Mouse (Mus musculus): ENCODE results near the gene Lsmem1.
"Not testable (repeated sequence)": the region's sequence is repeated elsewhere in the genome, so short reads cannot be mapped to it uniquely, and the experiment has no call there.

The Lsmem1 gene

GRCm38 (mm10) chr12:40209049-40209448 is 9.8 kb upstream of the Lsmem1 start:
- no peak for DNase-seq

DNA sequence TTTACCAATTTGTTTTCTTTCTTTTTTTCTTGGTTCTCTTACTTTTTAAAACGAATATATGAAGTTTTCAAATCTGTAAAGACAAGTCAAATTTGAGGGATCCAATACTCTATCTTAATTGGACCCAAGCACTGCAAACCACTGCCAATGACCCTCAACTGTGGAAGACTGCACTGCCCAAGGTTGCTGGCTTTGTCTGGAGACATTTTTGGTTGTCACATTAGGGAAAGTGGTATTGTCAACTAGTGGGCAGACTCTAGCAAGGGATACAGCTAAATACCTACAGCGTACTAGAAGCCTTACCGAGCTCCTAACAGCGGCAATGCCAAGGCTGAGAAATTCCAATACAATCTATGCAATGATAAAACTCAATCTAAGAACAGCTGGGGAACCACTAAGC is 8.6 kb upstream of the Lsmem1 start:
- DNase-seq: no peak

- no peak for DNase-seq
Observed at GRCm38 (mm10) chr12:40202161-40203035, 3.1 kb upstream of the Lsmem1 start.

DNA sequence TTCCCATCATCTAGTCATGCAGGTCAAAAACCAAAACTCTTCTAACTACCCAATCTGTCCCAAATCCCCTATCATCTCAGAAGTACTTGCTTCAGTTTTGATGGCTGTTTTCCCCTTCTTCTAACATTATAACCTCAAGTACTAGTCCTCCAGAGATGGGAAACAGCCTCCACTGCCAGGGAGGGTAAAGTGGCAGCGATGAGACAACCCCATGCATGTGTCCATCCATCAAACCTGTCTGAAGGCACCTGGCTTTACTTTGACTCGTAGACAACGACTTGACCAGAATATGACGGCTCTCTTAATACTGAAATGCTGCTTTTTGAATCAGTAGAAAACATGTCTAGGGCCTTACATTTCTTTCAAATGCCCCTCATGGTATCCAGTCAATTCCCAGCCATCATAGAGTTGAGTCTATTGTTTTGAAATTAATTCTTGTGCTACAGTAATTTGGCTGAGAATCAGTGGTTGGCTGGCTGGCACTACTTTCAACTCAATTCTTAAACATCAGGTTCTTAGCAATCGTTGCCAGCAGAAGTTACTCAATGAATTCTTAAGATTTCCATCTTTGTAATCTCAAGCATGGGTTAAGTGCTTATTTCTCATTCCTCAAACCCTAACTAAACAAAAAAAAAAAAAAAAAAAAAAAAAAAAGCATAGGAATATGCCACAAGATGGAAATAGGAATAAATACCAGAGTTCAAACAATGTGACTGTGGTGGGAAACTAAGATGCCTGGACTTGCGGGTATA is 1.4 kb upstream of the Lsmem1 start:
- no peak for DNase-seq

- peak; percentile 29 for DNase-seq
Observed at GRCm38 (mm10) chr12:40199795-40200402, 609 bp upstream of the Lsmem1 start.

- DNase-seq: no peak
Observed at GRCm38 (mm10) chr12:40198427-40198826, 863 bp downstream of the Lsmem1 start.

DNA sequence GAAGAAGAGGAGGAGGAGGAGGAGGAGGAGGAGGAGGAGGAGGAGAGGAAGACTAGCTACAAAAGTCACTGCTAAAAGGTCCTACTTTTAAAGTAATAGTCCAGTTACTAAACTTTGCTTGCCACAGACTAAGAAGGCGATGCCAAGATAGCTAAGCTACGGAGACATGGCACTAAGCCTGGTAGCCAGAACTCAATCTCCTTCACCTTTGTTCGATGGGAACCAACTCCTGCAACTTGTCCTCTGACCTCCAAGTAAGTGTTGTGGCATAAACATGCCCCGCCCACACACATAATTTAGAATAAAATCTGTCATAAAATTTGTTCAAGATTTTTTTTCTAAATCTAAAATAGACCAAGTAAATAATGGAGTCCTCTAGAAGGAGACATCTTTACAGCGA is 1.3 kb downstream of the Lsmem1 start:
- no peak for DNase-seq

GRCm38 (mm10) chr12:40197511-40197910 is 1.8 kb downstream of the Lsmem1 start:
- DNase-seq: no peak

- no peak for DNase-seq
Observed at GRCm38 (mm10) chr12:40185474-40185873, 13.8 kb downstream of the Lsmem1 start.

- DNase-seq: no peak
Observed at GRCm38 (mm10) chr12:40177089-40177488, 22.2 kb downstream of the Lsmem1 start.

DNA sequence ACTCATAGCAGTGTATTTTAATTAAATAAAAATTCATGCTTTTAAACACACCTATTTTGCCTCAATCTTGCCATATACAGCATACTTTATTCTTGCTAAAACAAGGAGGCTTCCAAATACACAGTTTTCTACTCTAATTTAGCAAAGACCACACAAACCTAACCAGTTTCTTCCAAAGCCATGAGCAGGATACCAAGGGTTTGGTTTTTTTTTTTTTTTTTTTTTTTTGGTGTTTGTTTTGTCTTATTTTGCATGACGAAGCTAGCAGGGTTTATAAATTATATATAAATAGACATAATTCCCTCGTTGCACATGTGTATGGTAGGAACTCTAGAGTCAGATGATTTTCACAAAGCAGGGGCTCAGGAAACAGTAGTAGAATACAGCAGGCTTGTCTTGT is 23.1 kb downstream of the Lsmem1 start:
- no peak for DNase-seq

- not testable (repeated sequence) for DNase-seq
Observed at GRCm38 (mm10) chr12:40175171-40175570, 24.1 kb downstream of the Lsmem1 start.

DNA sequence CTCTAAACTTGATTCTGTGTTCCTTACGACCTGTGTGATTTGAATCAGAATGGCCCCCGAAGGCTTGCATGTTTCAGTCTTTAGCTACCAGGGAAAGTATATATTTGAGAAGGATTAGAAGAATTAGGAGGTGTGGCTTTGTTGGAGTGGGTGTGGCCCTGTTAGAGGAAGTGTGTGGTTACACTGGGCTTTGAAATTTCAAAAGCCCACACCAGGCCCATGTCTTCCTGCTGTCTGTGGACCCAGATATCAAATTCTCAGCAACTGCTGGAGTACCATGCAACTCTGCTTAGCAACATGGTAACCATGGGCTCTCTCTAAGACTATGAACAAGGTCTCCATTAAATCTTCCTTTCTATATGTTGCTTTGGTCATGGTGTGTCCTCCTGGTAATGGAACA is 27.7 kb downstream of the Lsmem1 start:
- DNase-seq: no peak

DNA sequence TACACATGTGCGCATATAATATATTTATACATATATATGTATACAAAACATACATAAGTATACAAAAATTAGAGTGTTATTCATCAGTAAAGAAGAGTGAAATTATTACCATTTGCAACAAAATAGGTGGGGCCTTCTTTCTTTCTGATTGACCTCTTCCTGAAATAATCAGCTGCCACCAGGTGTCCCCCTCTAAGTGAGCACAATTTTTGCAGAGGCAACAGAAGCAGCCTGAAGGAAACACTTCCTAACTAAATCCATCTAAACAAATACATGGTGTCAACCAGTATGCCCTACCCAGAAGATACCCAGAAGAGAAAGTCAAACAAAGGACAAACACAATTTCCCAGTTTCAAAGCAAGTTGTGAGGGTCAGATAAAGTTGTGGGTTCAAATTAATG is 29.6 kb downstream of the Lsmem1 start:
- no peak for DNase-seq

GRCm38 (mm10) chr12:40164621-40165020 is 34.7 kb downstream of the Lsmem1 start:
- no peak for DNase-seq

- DNase-seq: no peak
Observed at GRCm38 (mm10) chr12:40160777-40161176, 38.5 kb downstream of the Lsmem1 start.

- no peak for DNase-seq
Observed at GRCm38 (mm10) chr12:40154188-40154587, 45.1 kb downstream of the Lsmem1 start.

- no peak for DNase-seq
Observed at GRCm38 (mm10) chr12:40152353-40153069, 46.8 kb downstream of the Lsmem1 start.

DNA sequence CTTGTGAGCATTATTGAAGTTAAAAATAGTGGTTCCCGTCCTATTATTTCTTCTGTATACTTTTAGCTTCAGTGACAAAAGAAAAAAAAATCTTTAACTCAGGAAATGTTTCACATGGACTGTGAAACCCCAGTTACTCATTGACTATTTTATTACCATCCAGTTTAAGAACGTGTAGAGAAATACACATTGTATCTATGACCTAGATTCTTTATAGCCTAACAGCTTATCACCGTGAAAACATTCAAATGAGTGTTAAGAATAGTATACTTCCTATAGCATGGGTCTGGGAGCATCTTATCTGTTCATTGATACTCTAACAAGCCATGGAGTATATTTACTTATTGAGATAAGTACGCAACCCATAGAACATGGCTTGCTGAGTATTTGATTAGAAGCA is 52.0 kb downstream of the Lsmem1 start:
- DNase-seq: no peak

GRCm38 (mm10) chr12:40146510-40146909 is 52.8 kb downstream of the Lsmem1 start:
- DNase-seq: no peak

- DNase-seq: no peak
Observed at GRCm38 (mm10) chr12:40140706-40141105, 58.6 kb downstream of the Lsmem1 start.

DNA sequence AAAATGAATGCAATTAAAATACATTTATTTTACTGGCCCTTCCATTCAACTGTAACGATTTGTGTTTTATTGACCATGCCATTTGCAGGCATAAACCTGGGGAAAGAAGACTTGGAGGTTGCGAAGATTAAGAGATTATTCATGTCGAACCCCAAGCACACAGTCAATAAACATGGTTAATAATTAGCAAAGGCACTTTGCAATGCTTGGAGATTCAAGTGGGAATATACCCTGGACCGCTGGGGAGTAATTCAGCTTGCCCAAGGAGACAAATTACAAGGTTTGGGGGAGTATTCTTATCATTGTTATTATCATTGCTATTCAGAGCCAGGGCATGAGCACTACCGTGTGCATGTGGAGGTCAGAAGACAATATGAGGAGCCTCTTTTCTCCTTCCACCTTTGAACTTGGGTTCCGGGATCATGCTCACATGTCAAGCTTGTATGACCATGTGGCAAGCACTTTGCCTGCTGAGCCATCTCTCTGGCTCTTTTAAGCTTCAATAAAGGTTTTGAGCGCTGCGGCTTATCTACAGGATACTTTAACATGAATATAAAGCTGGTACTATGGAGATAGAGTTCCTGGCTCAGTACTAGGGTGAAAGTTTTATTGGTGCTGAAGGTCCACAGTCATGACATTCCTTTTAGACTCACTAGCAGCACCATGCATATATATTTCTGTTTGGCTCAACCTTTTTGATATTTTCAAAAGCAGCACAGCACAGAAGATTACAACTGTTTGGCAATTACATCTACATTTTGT is 59.6 kb downstream of the Lsmem1 start:
- DNase-seq: no peak

Data from cerebellum, adult 11 months (tissue).